Mouse (Mus musculus): Measurements from ENCODE around the gene Pacrg. TPM values are rescaled to one million over a fixed set of nuclear protein-coding genes. Genes with fewer than 3 reads are reported as not detected.

Gene Pacrg
- total and polyA plus RNA-seq, 2 experiments from 2014 or later = 6.2 to 20.7 TPM

GRCm38 (mm10) chr17:10615611-10616010 lies 224.5 kb downstream of the Pacrg start:
- H3K9ac ChIP-seq = no peak overlapping the region
- 0 out of 2 replicates have a peak, but pooled peaks cover 8% of the 10 kb centered on the region for H3K4me1 ChIP-seq (ENCODE audit: insufficient read depth)
- no peaks in the 10 kb centered on the region for H3K27me3 ChIP-seq (ENCODE audit: insufficient read depth, low read length)
- H3K36me3 ChIP-seq (ENCODE audit: insufficient read depth) = no peaks in the 10 kb centered on the region
- 90% methylated on average over 7 of the region's 7 CpGs for WGBS
- H3K9me3 ChIP-seq (ENCODE audit: low read length) = no peaks in the 10 kb centered on the region
- H3K27ac ChIP-seq (ENCODE audit: low read depth, low read length) = no peak overlapping the region
- ATAC-seq (no peak), DNase-seq (no peak)
- no peak overlapping the region for H3K4me2 ChIP-seq (ENCODE audit: low read depth)
- no peak for TF ChIP-seq CTCF (IDR thresholded peaks at IDR 0.05; ENCODE audit: low read depth)
- no peak overlapping the region for H3K4me3 ChIP-seq (ENCODE audit: low read depth, low read length)

- Histone ChIP-seq H3K9me3 (ENCODE audit: low read length) (no peaks in the 10 kb centered on the region), H3K27me3 (ENCODE audit: insufficient read depth, low read length) (no peaks in the 10 kb centered on the region), H3K27ac (ENCODE audit: low read depth, low read length) (no peak overlapping the region), H3K4me2 (ENCODE audit: low read depth) (no peak overlapping the region), H3K4me3 (ENCODE audit: low read depth, low read length) (no peak overlapping the region), H3K9ac (no peak overlapping the region), H3K4me1 (ENCODE audit: insufficient read depth) (no peaks in the 10 kb centered on the region), H3K36me3 (ENCODE audit: insufficient read depth) (no peaks in the 10 kb centered on the region)
- WGBS = 78% methylated on average over 6 of the region's 6 CpGs
- no peak for ATAC-seq
- no peak for DNase-seq
- no peak for TF ChIP-seq CTCF (IDR thresholded peaks at IDR 0.05; ENCODE audit: low read depth)
Measured at GRCm38 (mm10) chr17:10614696-10615095, 225.4 kb downstream of the Pacrg start.

GRCm38 (mm10) chr17:10611626-10612025 lies 228.5 kb downstream of the Pacrg start:
- no peak for TF ChIP-seq CTCF (IDR thresholded peaks at IDR 0.05; ENCODE audit: low read depth)
- Histone ChIP-seq H3K9ac (no peak overlapping the region), H3K4me3 (ENCODE audit: low read depth, low read length) (no peak overlapping the region), H3K4me2 (ENCODE audit: low read depth) (no peak overlapping the region), H3K4me1 (ENCODE audit: insufficient read depth) (no peaks in the 10 kb centered on the region), H3K27me3 (ENCODE audit: insufficient read depth, low read length) (no peaks in the 10 kb centered on the region), H3K36me3 (ENCODE audit: insufficient read depth) (no peaks in the 10 kb centered on the region), H3K9me3 (ENCODE audit: low read length) (no peaks in the 10 kb centered on the region), H3K27ac (ENCODE audit: low read depth, low read length) (no peak overlapping the region)
- 15% methylated on average over 3 of the region's 3 CpGs for WGBS
- no peak for DNase-seq
- ATAC-seq = no peak

GRCm38 (mm10) chr17:10608146-10608545 lies 232.0 kb downstream of the Pacrg start:
- no peak for DNase-seq
- ATAC-seq = no peak
- Histone ChIP-seq H3K9ac (no peak overlapping the region), H3K4me2 (ENCODE audit: low read depth) (no peak overlapping the region), H3K9me3 (ENCODE audit: low read length) (no peaks in the 10 kb centered on the region), H3K4me1 (ENCODE audit: insufficient read depth) (no peaks in the 10 kb centered on the region), H3K4me3 (ENCODE audit: low read depth, low read length) (no peak overlapping the region), H3K27ac (ENCODE audit: low read depth, low read length) (no peak overlapping the region), H3K27me3 (ENCODE audit: insufficient read depth, low read length) (no peaks in the 10 kb centered on the region), H3K36me3 (ENCODE audit: insufficient read depth) (no peaks in the 10 kb centered on the region)
- no peak for TF ChIP-seq CTCF (IDR thresholded peaks at IDR 0.05; ENCODE audit: low read depth)
- WGBS = 81% methylated on average over 4 of the region's 4 CpGs

- H3K4me1 ChIP-seq (ENCODE audit: insufficient read depth) = no peaks in the 10 kb centered on the region
- 79% methylated on average over 3 of the region's 3 CpGs for WGBS
- H3K9ac ChIP-seq = no peak overlapping the region
- no peaks in the 10 kb centered on the region for H3K27me3 ChIP-seq (ENCODE audit: insufficient read depth, low read length)
- no peaks in the 10 kb centered on the region for H3K36me3 ChIP-seq (ENCODE audit: insufficient read depth)
- no peak for TF ChIP-seq CTCF (IDR thresholded peaks at IDR 0.05; ENCODE audit: low read depth)
- ATAC-seq (no peak), DNase-seq (no peak)
- no peak overlapping the region for H3K27ac ChIP-seq (ENCODE audit: low read depth, low read length)
- H3K4me3 ChIP-seq (ENCODE audit: low read depth, low read length) = no peak overlapping the region
- no peaks in the 10 kb centered on the region for H3K9me3 ChIP-seq (ENCODE audit: low read length)
- H3K4me2 ChIP-seq (ENCODE audit: low read depth) = no peak overlapping the region
Measured at GRCm38 (mm10) chr17:10606090-10606489, 234.0 kb downstream of the Pacrg start.

- ATAC-seq (no peak), DNase-seq (no peak)
- no peak overlapping the region for H3K4me2 ChIP-seq (ENCODE audit: low read depth)
- TF ChIP-seq CTCF (IDR thresholded peaks at IDR 0.05; ENCODE audit: low read depth) = no peak
- no peaks in the 10 kb centered on the region for H3K27me3 ChIP-seq (ENCODE audit: insufficient read depth, low read length)
- H3K27ac ChIP-seq (ENCODE audit: low read depth, low read length) = no peak overlapping the region
- H3K9ac ChIP-seq = no peak overlapping the region
- no peaks in the 10 kb centered on the region for H3K9me3 ChIP-seq (ENCODE audit: low read length)
- H3K36me3 ChIP-seq (ENCODE audit: insufficient read depth) = no peaks in the 10 kb centered on the region
- H3K4me1 ChIP-seq (ENCODE audit: insufficient read depth) = no peaks in the 10 kb centered on the region
- H3K4me3 ChIP-seq (ENCODE audit: low read depth, low read length) = no peak overlapping the region
- WGBS = 95% methylated on average over 4 of the region's 4 CpGs
Measured at GRCm38 (mm10) chr17:10597741-10598140, 242.4 kb downstream of the Pacrg start.

GRCm38 (mm10) chr17:10589604-10590003 lies 250.5 kb downstream of the Pacrg start:
- Histone ChIP-seq H3K4me3 (ENCODE audit: low read depth, low read length) (no peak overlapping the region), H3K9ac (no peak overlapping the region), H3K27ac (ENCODE audit: low read depth, low read length) (no peak overlapping the region), H3K27me3 (ENCODE audit: insufficient read depth, low read length) (no peaks in the 10 kb centered on the region), H3K9me3 (ENCODE audit: low read length) (no peaks in the 10 kb centered on the region), H3K4me2 (ENCODE audit: low read depth) (no peak overlapping the region), H3K4me1 (ENCODE audit: insufficient read depth) (peaks cover 6% of the 10 kb centered on the region), H3K36me3 (ENCODE audit: insufficient read depth) (no peaks in the 10 kb centered on the region)
- 32% methylated on average over 7 of the region's 7 CpGs for WGBS
- no peak for TF ChIP-seq CTCF (IDR thresholded peaks at IDR 0.05; ENCODE audit: low read depth)
- DNase-seq (peak; percentile 41), ATAC-seq (peak; percentile 60; the same call in 1 of the 2 replicates)

Measured in forebrain, postnatal 0 days (tissue).